In genomic region chr17:25082887-25083286, GRCm38 (mm10) we compare ENCODE assay signal across 10 mouse cellular contexts. TPM values are rescaled to one million over a fixed set of nuclear protein-coding genes. Genes with fewer than 3 reads are reported as not detected.
DNase-seq lines count a peak whose midpoint lies in the region; ATAC-seq and TF ChIP-seq lines count a peak whose summit lies in the region.
"Had no signal": no experiment of that assay in that cellular context is flagged by ENCODE, and none has a peak within 500 bp of the region (broad histone marks: within the 10 kb centered on the region; RNA-seq: fewer than 3 reads in every experiment).

No protein-coding gene starts in this region.

- no peak for TF ChIP-seq CTCF in lung, embryonic 14.5 days (IDR thresholded peaks at IDR 0.05; ENCODE audit: low read depth)
- TF ChIP-seq CTCF in small intestine, adult 2 months (IDR thresholded peaks at IDR 0.05; ENCODE audit: extremely low read depth, insufficient read length, insufficient replicate concordance, low read depth, low read length) = no peak

- peak overlapping the region; percentile 88 for H3K27ac ChIP-seq in heart, embryonic 11.5 days (ENCODE audit: low read depth, low read length)
- peak overlapping the region; percentile 98 for H3K27ac ChIP-seq in lung, embryonic 14.5 days (ENCODE audit: low read depth)
- H3K27ac ChIP-seq in heart, embryonic 16.5 days (ENCODE audit: low read length) = peak overlapping the region; percentile 83
- H3K27ac ChIP-seq in small intestine, adult 2 months (ENCODE audit: insufficient read depth, low read depth, low read length) = peak overlapping the region; percentile 64

- no peak for TF ChIP-seq POLR2A in small intestine, adult 2 months (IDR thresholded peaks at IDR 0.05; ENCODE audit: low read depth, low read length)

- H3K9ac ChIP-seq in heart, embryonic 11.5 days (ENCODE audit: low read depth, low read length) = no peak overlapping the region
- H3K9ac ChIP-seq in lung, embryonic 14.5 days = no peak overlapping the region
- no peak overlapping the region for H3K9ac ChIP-seq in heart, embryonic 16.5 days (ENCODE audit: low read length)

- no peaks in the 10 kb centered on the region for H3K36me3 ChIP-seq in heart, embryonic 11.5 days (ENCODE audit: control insufficient read depth, insufficient read depth, low read length)
- 0 out of 2 replicates have a peak, but pooled peaks cover 3% of the 10 kb centered on the region for H3K36me3 ChIP-seq in lung, embryonic 14.5 days (ENCODE audit: insufficient read depth)
- H3K36me3 ChIP-seq in heart, embryonic 16.5 days (ENCODE audit: control insufficient read depth, insufficient read depth) = 0 out of 2 replicates have a peak, but pooled peaks cover 1% of the 10 kb centered on the region
- H3K36me3 ChIP-seq in small intestine, adult 2 months (ENCODE audit: control insufficient read depth, insufficient read depth, low read length) = no peaks in the 10 kb centered on the region; the same call in 1 of the 2 replicates

- no peak overlapping the region for H3K4me3 ChIP-seq in heart, embryonic 11.5 days (ENCODE audit: low read depth, low read length)
- no peak overlapping the region for H3K4me3 ChIP-seq in lung, embryonic 14.5 days (ENCODE audit: low read depth, low read length)
- no peak overlapping the region for H3K4me3 ChIP-seq in heart, embryonic 16.5 days (ENCODE audit: low read length)
- H3K4me3 ChIP-seq in small intestine, adult 2 months (ENCODE audit: low read depth, low read length) = no peak overlapping the region

- H3K9me3 ChIP-seq in heart, embryonic 11.5 days (replicated peaks; ENCODE audit: control insufficient read depth, low read length) = no peaks in the 10 kb centered on the region
- no peaks in the 10 kb centered on the region for H3K9me3 ChIP-seq in lung, embryonic 14.5 days (ENCODE audit: low read depth, low read length)
- H3K9me3 ChIP-seq in heart, embryonic 16.5 days (replicated peaks; ENCODE audit: control insufficient read depth, low read length) = no peaks in the 10 kb centered on the region

- H3K4me2 ChIP-seq in heart, embryonic 11.5 days = no peak overlapping the region
- H3K4me2 ChIP-seq in lung, embryonic 14.5 days = peak overlapping the region; percentile 55
- no peak overlapping the region for H3K4me2 ChIP-seq in heart, embryonic 16.5 days (ENCODE audit: low read depth, low read length)

- no peak for ATAC-seq in heart, embryonic 11.5 days (replicated peaks; ENCODE audit: insufficient number of reproducible peaks, low FRiP score, low TSS enrichment)
- peak; percentile 0; the same call in 1 of the 2 replicates for ATAC-seq in lung, embryonic 14.5 days (ENCODE audit: insufficient read depth)
- no peak for ATAC-seq in heart, embryonic 16.5 days (replicated peaks; ENCODE audit: extremely low read depth, insufficient read depth, low FRiP score)

- 29% methylated on average over 3 of the region's 3 CpGs for WGBS in heart, embryonic 11.5 days (ENCODE audit: insufficient replicate concordance)
- 29% methylated on average over 3 of the region's 3 CpGs for WGBS in lung, embryonic 14.5 days
- 40% methylated on average over 3 of the region's 3 CpGs for WGBS in heart, embryonic 16.5 days
- WGBS in small intestine, adult 2 months = 55% methylated on average over 3 of the region's 3 CpGs

- H3K4me1 ChIP-seq in heart, embryonic 11.5 days (ENCODE audit: control insufficient read depth, insufficient read depth, low read length) = peaks cover 30% of the 10 kb centered on the region
- H3K4me1 ChIP-seq in lung, embryonic 14.5 days (ENCODE audit: insufficient read depth) = peaks cover 30% of the 10 kb centered on the region
- peaks cover 36% of the 10 kb centered on the region for H3K4me1 ChIP-seq in heart, embryonic 16.5 days (ENCODE audit: control insufficient read depth, insufficient read depth, low read length)
- 0 out of 2 replicates have a peak, but pooled peaks cover 2% of the 10 kb centered on the region for H3K4me1 ChIP-seq in small intestine, adult 2 months (ENCODE audit: control insufficient read depth, insufficient read depth, insufficient read length, low read length)

- DNase-seq in heart, postnatal 36 days = no peak
- DNase-seq in lung, embryonic 14.5 days = no peak
- no peak for DNase-seq in lung, postnatal 25 days (ENCODE audit: low spot score)
- no peak for DNase-seq in adrenal gland, adult 8-10 months
- DNase-seq in embryo, embryonic 11 days = no peak
- DNase-seq: adrenal gland, postnatal 25 days; cerebellum, adult 18-20 months had no signal

- intact Hi-C loops in heart, postnatal 36 days (cut with DNase I) = loop anchor here (2.0 kb wide), 4 partner anchors 32 to 66 kb away; partner anchors contain the start of genes Ift140 and Telo2

- H3K27me3 ChIP-seq in heart, embryonic 11.5 days (ENCODE audit: control insufficient read depth, insufficient read depth, low read length) = no peaks in the 10 kb centered on the region
- H3K27me3 ChIP-seq in lung, embryonic 14.5 days (ENCODE audit: insufficient read depth, low read length) = no peaks in the 10 kb centered on the region
- no peaks in the 10 kb centered on the region for H3K27me3 ChIP-seq in heart, embryonic 16.5 days (ENCODE audit: control insufficient read depth, insufficient read depth, low read length)
- no peaks in the 10 kb centered on the region for H3K27me3 ChIP-seq in small intestine, adult 2 months (ENCODE audit: control insufficient read depth, insufficient read depth, low read length)

RNA-seq across cellular contexts. Expression of gene Tmem204, which starts 0.5 kb away (rescaled TPM):
- polyA plus RNA-seq in heart, embryonic 11.5 days (2014; fragmentation: Nextera tagmentation; extraction: Ambion mirVana) = 14.4 and 18.5 TPM in 2 replicates
- 10 to 100 TPM; 34.5 to 36.7 TPM for total RNA-seq in heart, postnatal 36 days (2021)
- polyA plus RNA-seq in lung, embryonic 14.5 days (2014; fragmentation: Nextera tagmentation; extraction: Ambion mirVana) = 65.2 and 67.1 TPM in 2 replicates
- polyA plus RNA-seq in heart, embryonic 16.5 days (2015; fragmentation: Nextera tagmentation; extraction: Ambion mirVana) = 26.7 and 36.1 TPM in 2 replicates
- 9.7 and 17.7 TPM in 2 replicates for polyA plus RNA-seq in small intestine, adult 2 months (2012; rRNA removed)
- total RNA-seq in adrenal gland, adult 8-10 months (2022) = 10 to 100 TPM; 35.3 to 56.0 (median 52.6) TPM

RNA-seq across cellular contexts. Expression of gene Telo2, which starts 32.9 kb away (rescaled TPM):
- 22.1 and 25.4 TPM in 2 replicates for polyA plus RNA-seq in heart, embryonic 11.5 days (2014; fragmentation: Nextera tagmentation; extraction: Ambion mirVana)
- 10 to 100 TPM; 12.4 to 12.7 TPM for total RNA-seq in heart, postnatal 36 days (2021)
- polyA plus RNA-seq in lung, embryonic 14.5 days (2014; fragmentation: Nextera tagmentation; extraction: Ambion mirVana) = 41.8 and 46.5 TPM in 2 replicates
- 31.3 and 31.7 TPM in 2 replicates for polyA plus RNA-seq in heart, embryonic 16.5 days (2015; fragmentation: Nextera tagmentation; extraction: Ambion mirVana)
- 7.3 and 8.9 TPM in 2 replicates for polyA plus RNA-seq in small intestine, adult 2 months (2012; rRNA removed)
- 10 to 100 TPM; 24.0 to 40.2 (median 29.5) TPM for total RNA-seq in adrenal gland, adult 8-10 months (2022)

RNA-seq across cellular contexts. Expression of gene Ptx4, which starts 37.7 kb away (rescaled TPM):
- polyA plus RNA-seq in heart, embryonic 11.5 days (2014; fragmentation: Nextera tagmentation; extraction: Ambion mirVana) = 0.10 TPM in 1 of 2 replicates, not detected in the other
- total RNA-seq in heart, postnatal 36 days (2021) = 1 to 10 TPM; 4.2 to 6.7 TPM
- not detected in 2 replicates for polyA plus RNA-seq in lung, embryonic 14.5 days (2014; fragmentation: Nextera tagmentation; extraction: Ambion mirVana)
- 0.20 and 0.24 TPM in 2 replicates for polyA plus RNA-seq in heart, embryonic 16.5 days (2015; fragmentation: Nextera tagmentation; extraction: Ambion mirVana)
- 0.10 TPM in 1 of 2 replicates, not detected in the other for polyA plus RNA-seq in small intestine, adult 2 months (2012; rRNA removed)
- total RNA-seq in adrenal gland, adult 8-10 months (2022) = not detected
- total RNA-seq: adrenal gland, postnatal 25 days had no signal

RNA-seq across cellular contexts. Expression of gene Clcn7, which starts 50.3 kb away (rescaled TPM):
- 18.9 and 20.4 TPM in 2 replicates for polyA plus RNA-seq in heart, embryonic 11.5 days (2014; fragmentation: Nextera tagmentation; extraction: Ambion mirVana)
- 10 to 100 TPM; 28.7 to 34.3 TPM for total RNA-seq in heart, postnatal 36 days (2021)
- polyA plus RNA-seq in lung, embryonic 14.5 days (2014; fragmentation: Nextera tagmentation; extraction: Ambion mirVana) = 22.3 and 23.1 TPM in 2 replicates
- 16.1 and 19.2 TPM in 2 replicates for polyA plus RNA-seq in heart, embryonic 16.5 days (2015; fragmentation: Nextera tagmentation; extraction: Ambion mirVana)
- polyA plus RNA-seq in small intestine, adult 2 months (2012; rRNA removed) = 9.5 and 15.9 TPM in 2 replicates
- total RNA-seq in adrenal gland, adult 8-10 months (2022) = 10 to 100 TPM; 47.4 to 77.7 (median 67.8) TPM
